Mouse (Mus musculus): ENCODE measurements at regions not wholly inside any gene's neighbourhood (a gene's known extent, or its start where the extent isn't known, plus 50 kb on each side); places are given as distances from the start of the nearest gene placed in this dataset.

- no peak for TF ChIP-seq CTCF (IDR thresholded peaks at IDR 0.05; ENCODE audit: low read depth)
- TF ChIP-seq EP300 (IDR thresholded peaks at IDR 0.05; ENCODE audit: low read depth) = no peak
These were observed 122.6 kb downstream of the Alg10b start for GRCm38 (mm10) chr15:90346757-90347156.

Data from heart, postnatal 0 days (tissue).